Mouse (Mus musculus) kidney, adult 2 months (tissue): ENCODE results near the gene Gm45799. TPM values are rescaled to one million over a fixed set of nuclear protein-coding genes. Genes with fewer than 3 reads are reported as not detected.

ENCODE experiments used
- DNase-seq: peaks from one replicate; pipeline ENCODE4 v3.0.0; 2021
- H3K27ac ChIP-seq: fragments of 200-500 bp; 2 replicates; pipeline ENCODE4 v1.5.1; 2012; ENCODE audit warnings: low read depth, low read length, control low read depth, inconsistent platforms; ENCODE audit not compliant: insufficient read depth
- H3K27me3 ChIP-seq: fragments of 200-500 bp; replicated peaks from 2 replicates; pipeline ENCODE4 v1.6.1; 2012; ENCODE audit warnings: mild to moderate bottlenecking, moderate library complexity, low read length, inconsistent platforms; ENCODE audit not compliant: control insufficient read depth, insufficient read depth
- H3K36me3 ChIP-seq: fragments of 200-500 bp; 2 replicates; pipeline ENCODE4 v1.6.1; 2012; ENCODE audit warnings: mild to moderate bottlenecking, moderate library complexity, low read length, inconsistent platforms; ENCODE audit not compliant: control insufficient read depth, insufficient read depth
- H3K4me1 ChIP-seq: fragments of 200-500 bp; 2 replicates; pipeline ENCODE4 v1.6.1; 2011; ENCODE audit warnings: low read length; ENCODE audit not compliant: control insufficient read depth, insufficient read depth
- H3K4me3 ChIP-seq: fragments of 200-500 bp; 2 replicates; pipeline ENCODE4 v1.5.1; 2011; ENCODE audit warnings: mild to moderate bottlenecking, low read depth, low read length, control low read depth; ENCODE audit not compliant: insufficient read depth
- CTCF ChIP-seq: fragments of 200-500 bp; conservative IDR thresholded peaks from 2 replicates; pipeline ENCODE4 v1.5.1; 2011; ENCODE audit warnings: low read depth, mild to moderate bottlenecking, control low read depth, low read length, moderate library complexity, mixed read lengths; ENCODE audit not compliant: insufficient read depth, insufficient read length
- POLR2A ChIP-seq: fragments of 200-500 bp; IDR thresholded peaks from one replicate; pipeline ENCODE4 v1.6.1; 2011; ENCODE audit warnings: low read depth, low read length, control low read depth
- WGBS: fragments of 180-500 bp; shearing (Covaris S2); methylation state at CpG from one replicate; pipeline ENCODE4 v1.1.7; 2018; 5-methylcytosine and 5-hydroxymethylcytosine counted together
- polyA plus RNA-seq: library from polyadenylated mRNA; depleted of rRNA; stranded (reverse); fragments of >200 nt; gene quantifications from 2 replicates; pipeline ENCODE4 v1.2.3, GENCODE M21; 2012

Gene Gm45799
- polyA plus RNA-seq, 1 experiment: 216 TPM

GRCm38 (mm10) chr7:105617810-105618209, 22.5 kb upstream of the Gm45799 start:
- DNase-seq: no peak
- WGBS: 97% methylated on average over 22 of the region's 22 CpGs
- Histone ChIP-seq H3K27me3 (no peaks in the 10 kb centered on the region), H3K36me3 (no peaks in the 10 kb centered on the region; the same call in 1 of the 2 replicates), H3K4me1 (0 out of 2 replicates have a peak, but pooled peaks cover 4% of the 10 kb centered on the region), H3K4me3 (no peak overlapping the region), H3K27ac (no peak overlapping the region)
- TF ChIP-seq POLR2A (no peak), CTCF (no peak)

- peak; percentile 51 for DNase-seq
- 46% methylated on average over 3 of the region's 3 CpGs for WGBS
- no peak overlapping the region for H3K27ac ChIP-seq
- no peaks in the 10 kb centered on the region for H3K36me3 ChIP-seq
- 0 out of 2 replicates have a peak, but pooled peaks cover 4% of the 10 kb centered on the region for H3K4me1 ChIP-seq
- TF ChIP-seq CTCF (no peak), POLR2A (no peak)
- no peak overlapping the region for H3K4me3 ChIP-seq
- no peaks in the 10 kb centered on the region for H3K27me3 ChIP-seq
These were observed 20.7 kb upstream of the Gm45799 start for GRCm38 (mm10) chr7:105619701-105620100.

- Histone ChIP-seq H3K4me3 (no peak overlapping the region), H3K36me3 (no peaks in the 10 kb centered on the region), H3K27me3 (no peaks in the 10 kb centered on the region), H3K27ac (no peak overlapping the region), H3K4me1 (0 out of 2 replicates have a peak, but pooled peaks cover 4% of the 10 kb centered on the region)
- TF ChIP-seq POLR2A (no peak), CTCF (no peak)
- 77% methylated on average over 4 of the region's 4 CpGs for WGBS
- DNase-seq: no peak
These were observed 19.3 kb upstream of the Gm45799 start for GRCm38 (mm10) chr7:105621053-105621452.

- no peak for DNase-seq
- Histone ChIP-seq H3K27me3 (no peaks in the 10 kb centered on the region), H3K27ac (no peak overlapping the region), H3K36me3 (no peaks in the 10 kb centered on the region), H3K4me3 (no peak overlapping the region), H3K4me1 (0 out of 2 replicates have a peak, but pooled peaks cover 4% of the 10 kb centered on the region)
- TF ChIP-seq CTCF (no peak), POLR2A (no peak)
- WGBS: 51% methylated on average over 8 of the region's 8 CpGs
These were observed 18.6 kb upstream of the Gm45799 start for GRCm38 (mm10) chr7:105621646-105622292.

GRCm38 (mm10) chr7:105625397-105625796, 15.0 kb upstream of the Gm45799 start:
- H3K4me1 ChIP-seq: peaks cover 9% of the 10 kb centered on the region
- H3K4me3 ChIP-seq: no peak overlapping the region
- no peaks in the 10 kb centered on the region for H3K36me3 ChIP-seq
- WGBS: 49% methylated on average over 6 of the region's 6 CpGs
- H3K27me3 ChIP-seq: no peaks in the 10 kb centered on the region
- TF ChIP-seq CTCF: no peak
- no peak for TF ChIP-seq POLR2A
- no peak for DNase-seq
- H3K27ac ChIP-seq: no peak overlapping the region

GRCm38 (mm10) chr7:105628633-105629032, 11.7 kb upstream of the Gm45799 start:
- Histone ChIP-seq H3K36me3 (no peaks in the 10 kb centered on the region), H3K27me3 (no peaks in the 10 kb centered on the region), H3K4me3 (no peak overlapping the region), H3K4me1 (peaks cover 15% of the 10 kb centered on the region), H3K27ac (peak overlapping the region; percentile 54)
- 23% methylated on average over 3 of the region's 3 CpGs for WGBS
- peak; percentile 85 for DNase-seq
- TF ChIP-seq CTCF (no peak), POLR2A (no peak)

GRCm38 (mm10) chr7:105632551-105632972, 7.8 kb upstream of the Gm45799 start:
- TF ChIP-seq POLR2A (no peak), CTCF (no peak)
- H3K27ac ChIP-seq: no peak overlapping the region
- H3K4me3 ChIP-seq: peak overlapping the region; percentile 91
- peak; percentile 25 for DNase-seq
- peaks cover 15% of the 10 kb centered on the region for H3K4me1 ChIP-seq
- H3K27me3 ChIP-seq: no peaks in the 10 kb centered on the region
- 7% methylated on average over 4 of the region's 4 CpGs for WGBS
- no peaks in the 10 kb centered on the region for H3K36me3 ChIP-seq
